In genomic region chr13:119596321-119597211, GRCm38 (mm10) we compare ENCODE assay signal across 8 mouse cellular contexts. TPM values are rescaled to one million over a fixed set of nuclear protein-coding genes. Genes with fewer than 3 reads are reported as not detected.
DNase-seq lines count a peak whose midpoint lies in the region; ATAC-seq and TF ChIP-seq lines count a peak whose summit lies in the region.
"Not testable (repeated sequence)": the region's sequence is repeated elsewhere in the genome, so short reads cannot be mapped to it uniquely, and the experiment has no call there.

No protein-coding gene starts in this region.

- H3K36me3 ChIP-seq in hindbrain, postnatal 0 days (ENCODE audit: insufficient read depth, low read length); liver, adult 2 months (ENCODE audit: control insufficient read depth, insufficient read depth, low read length); midbrain, embryonic 12.5 days: not testable (repeated sequence)

- DNase-seq in adipocyte (ENCODE audit: low spot score) = peak; percentile 70
- peak; percentile 88 for DNase-seq in embryo, embryonic 11 days
- peak; percentile 30 for DNase-seq in gastrocnemius, postnatal 25 days
- DNase-seq in hindbrain, postnatal 0 days (ENCODE audit: low spot score) = peak; percentile 73
- DNase-seq in liver, adult 2 months (ENCODE audit: extremely low read depth, low read depth, low spot score) = peak; percentile 31
- DNase-seq in right cerebral cortex, postnatal 14 days = peak; percentile 26
- peak; percentile 78 for DNase-seq in yolk sac, embryonic 10.5 days (ENCODE audit: low spot score)

- H3K9me3 ChIP-seq in hindbrain, postnatal 0 days (ENCODE audit: low read length) = not testable (repeated sequence)
- peaks cover 22% of the 10 kb centered on the region for H3K9me3 ChIP-seq in midbrain, embryonic 12.5 days

- ATAC-seq in hindbrain, postnatal 0 days = peak; percentile 90
- ATAC-seq in midbrain, embryonic 12.5 days (ENCODE audit: low FRiP score, low read depth) = peak; percentile 90

- not testable (repeated sequence) for H3K4me2 ChIP-seq in hindbrain, postnatal 0 days (ENCODE audit: low read depth, low read length); midbrain, embryonic 12.5 days (replicated peaks)

- not testable (repeated sequence) for TF ChIP-seq CTCF in hindbrain, postnatal 0 days (IDR thresholded peaks at IDR 0.05; ENCODE audit: low read depth); liver, adult 2 months (IDR thresholded peaks at IDR 0.05; ENCODE audit: low read depth, low read length)

- H3K27me3 ChIP-seq in hindbrain, postnatal 0 days (ENCODE audit: insufficient read depth, low read length); liver, adult 2 months (ENCODE audit: control insufficient read depth, insufficient read depth, low read length); midbrain, embryonic 12.5 days: not testable (repeated sequence)

- not testable (repeated sequence) for H3K4me3 ChIP-seq in hindbrain, postnatal 0 days (ENCODE audit: low read length); liver, adult 2 months (ENCODE audit: insufficient read depth, low read depth, low read length); midbrain, embryonic 12.5 days

- not testable (repeated sequence) for H3K79me2 ChIP-seq in liver, adult 2 months (ENCODE audit: control insufficient read depth, insufficient read depth, low read length)

- TF ChIP-seq POLR2A in liver, adult 2 months (IDR thresholded peaks at IDR 0.05; ENCODE audit: extremely low read depth, insufficient read depth, low read length) = not testable (repeated sequence)

- not testable (repeated sequence) for H3K27ac ChIP-seq in hindbrain, postnatal 0 days; liver, adult 2 months (replicated peaks; ENCODE audit: insufficient read depth, low read depth, low read length); midbrain, embryonic 12.5 days (replicated peaks)

- 60% methylated on average over 14 of the region's 16 CpGs for WGBS in hindbrain, postnatal 0 days
- WGBS in liver, adult 2 months = 75% methylated on average over 16 of the region's 16 CpGs
- 73% methylated on average over 16 of the region's 16 CpGs for WGBS in midbrain, embryonic 12.5 days

- not testable (repeated sequence) for H3K9ac ChIP-seq in hindbrain, postnatal 0 days (replicated peaks; ENCODE audit: low read length); liver, adult 2 months (ENCODE audit: low read depth, low read length); midbrain, embryonic 12.5 days (replicated peaks)

- H3K4me1 ChIP-seq in hindbrain, postnatal 0 days (ENCODE audit: insufficient read depth, low read length); liver, adult 2 months (ENCODE audit: control insufficient read depth, insufficient read depth, low read length); midbrain, embryonic 12.5 days: not testable (repeated sequence)

RNA-seq across cellular contexts. Expression of gene Ccl28, which starts 27.1 kb away (rescaled TPM):
- total RNA-seq in gastrocnemius, postnatal 25 days (2021) = under 1 TPM; 0.24 to 0.38 TPM
- 2.2 and 2.4 TPM in 2 replicates for total RNA-seq in hindbrain, postnatal 0 days (2014; rRNA removed)
- 0.33 and 0.57 TPM in 2 replicates for polyA plus RNA-seq in hindbrain, postnatal 0 days (2015; fragmentation: Nextera tagmentation; extraction: Ambion mirVana)
- total RNA-seq in liver, adult 2 months (2014; rRNA removed) = 0.18 and 0.20 TPM in 2 replicates
- polyA plus RNA-seq in liver, adult 2 months (2012; rRNA removed) = not detected in 2 replicates
- 0.04 and 0.31 TPM in 2 replicates for polyA plus RNA-seq in midbrain, embryonic 12.5 days (2016; fragmentation: Nextera tagmentation; extraction: Ambion mirVana)

Comparison
In these comparisons a context has a peak if more than half of its experiments do, and no peak if none do; other contexts are left out.
1. DNase-seq: peak in every context shown above with its lines; median percentile 88 in embryo, embryonic 11 days; 78 in yolk sac, embryonic 10.5 days; 73 in hindbrain, postnatal 0 days; 70 in adipocyte; 31 in liver, adult 2 months; 30 in gastrocnemius, postnatal 25 days; 26 in right cerebral cortex, postnatal 14 days.